Mouse (Mus musculus) lung, postnatal 0 days (tissue): ENCODE measurements at regions not wholly inside any gene's neighbourhood (a gene's known extent, or its start where the extent isn't known, plus 50 kb on each side); places are given as distances from the start of the nearest gene placed in this dataset.

Experiments
- ATAC-seq: fragments of 200-750 bp; cut with Nextera tagmentation; 2 replicates; pipeline ENCODE4 v1.8.0; 2017; ENCODE audit warnings: moderate library complexity
- DNase-seq: peaks from one replicate; pipeline ENCODE4 v3.0.0-alpha.2; 2016; ENCODE audit warnings: low spot score
- H3K27ac ChIP-seq: fragments of 300-500 bp; sonication (generic); 2 replicates; pipeline ENCODE4 v1.5.1; 2014; ENCODE audit warnings: antibody characterized with exemption, mild to moderate bottlenecking, low read length, mixed read lengths
- H3K27me3 ChIP-seq: fragments of 300-500 bp; sonication (generic); replicated peaks from 2 replicates; pipeline ENCODE4 v1.6.1; 2014; ENCODE audit warnings: low read length, mixed read lengths; ENCODE audit not compliant: insufficient read depth
- H3K36me3 ChIP-seq: fragments of 300-500 bp; sonication (generic); 2 replicates; pipeline ENCODE4 v1.6.1; 2014; ENCODE audit warnings: low read length, mixed read lengths; ENCODE audit not compliant: insufficient read depth
- H3K4me1 ChIP-seq: fragments of 300-500 bp; sonication (generic); 2 replicates; pipeline ENCODE4 v1.6.1; 2014; ENCODE audit warnings: antibody characterized with exemption, low read depth, low read length, mixed read lengths; ENCODE audit not compliant: insufficient read depth
- H3K4me2 ChIP-seq: fragments of 300-500 bp; sonication (generic); replicated peaks from 2 replicates; pipeline ENCODE4 v1.6.1; 2014; ENCODE audit warnings: low read depth, mild to moderate bottlenecking, low read length, moderate library complexity, mixed read lengths
- H3K4me3 ChIP-seq: fragments of 300-500 bp; sonication (generic); 2 replicates; pipeline ENCODE4 v1.5.1; 2014; ENCODE audit warnings: low read depth, low read length
- H3K9ac ChIP-seq: fragments of 300-500 bp; sonication (generic); replicated peaks from 2 replicates; pipeline ENCODE4 v1.6.1; 2014; ENCODE audit warnings: low read depth, mild to moderate bottlenecking
- H3K9me3 ChIP-seq: fragments of 300-500 bp; sonication (generic); 2 replicates; pipeline ENCODE4 v1.6.1; 2016; ENCODE audit warnings: low read length, mixed read lengths
- CTCF ChIP-seq: IDR thresholded peaks from 2 replicates; pipeline ENCODE4 v1.5.1; 2016; ENCODE audit warnings: antibody characterized with exemption, mild to moderate bottlenecking
- EP300 ChIP-seq: IDR thresholded peaks from 2 replicates; pipeline ENCODE4 v1.6.1; 2016; ENCODE audit warnings: antibody characterized with exemption, mild to moderate bottlenecking, control low read depth
- WGBS: fragments of 180-500 bp; shearing (Covaris S2); extraction: QIAGEN DNeasy Blood & Tissue Kit; methylation state at CpG from one replicate; pipeline ENCODE4 v1.1.7; 2014; 5-methylcytosine and 5-hydroxymethylcytosine counted together

DNA sequence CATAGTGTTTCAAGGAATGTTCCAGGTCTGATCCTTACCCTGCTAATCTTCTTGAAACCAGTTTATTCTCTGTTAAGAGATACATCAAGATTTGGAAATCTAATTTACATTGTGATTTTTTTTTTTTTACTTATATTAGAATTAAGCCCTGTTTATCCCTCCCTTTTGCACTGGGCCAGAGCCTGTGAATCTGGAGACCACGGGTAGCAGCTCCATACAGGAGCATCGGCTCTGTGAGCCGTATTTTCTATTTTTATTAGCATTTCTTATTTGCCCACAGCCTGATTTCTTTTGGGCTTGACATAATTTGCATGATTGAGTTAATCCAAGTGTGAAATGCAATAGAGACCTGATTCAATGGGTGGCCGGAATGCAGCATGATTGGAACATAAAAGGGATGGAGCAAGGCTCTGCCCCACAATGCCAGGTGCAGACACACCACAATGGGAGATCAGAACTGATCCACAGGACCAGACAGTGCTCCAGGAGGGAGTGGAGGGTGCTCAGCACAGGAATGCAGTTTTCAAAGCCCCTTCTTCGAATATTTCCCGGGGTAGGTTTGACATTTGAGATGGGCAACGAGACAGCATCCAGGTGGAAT, 67.9 kb upstream of the Mrps9 start:
- TF ChIP-seq CTCF, result no peak
- no peak for TF ChIP-seq EP300
- no peak overlapping the region for H3K4me3 ChIP-seq
- 85% methylated on average over 7 of the region's 7 CpGs for WGBS
- ATAC-seq (no peak), DNase-seq (no peak)
- no peaks in the 10 kb centered on the region for H3K27me3 ChIP-seq
- H3K36me3 ChIP-seq, result no peaks in the 10 kb centered on the region
- H3K9ac ChIP-seq, result no peak overlapping the region
- no peak overlapping the region for H3K4me2 ChIP-seq
- no peaks in the 10 kb centered on the region for H3K9me3 ChIP-seq
- no peaks in the 10 kb centered on the region for H3K4me1 ChIP-seq
- no peak overlapping the region for H3K27ac ChIP-seq

DNA sequence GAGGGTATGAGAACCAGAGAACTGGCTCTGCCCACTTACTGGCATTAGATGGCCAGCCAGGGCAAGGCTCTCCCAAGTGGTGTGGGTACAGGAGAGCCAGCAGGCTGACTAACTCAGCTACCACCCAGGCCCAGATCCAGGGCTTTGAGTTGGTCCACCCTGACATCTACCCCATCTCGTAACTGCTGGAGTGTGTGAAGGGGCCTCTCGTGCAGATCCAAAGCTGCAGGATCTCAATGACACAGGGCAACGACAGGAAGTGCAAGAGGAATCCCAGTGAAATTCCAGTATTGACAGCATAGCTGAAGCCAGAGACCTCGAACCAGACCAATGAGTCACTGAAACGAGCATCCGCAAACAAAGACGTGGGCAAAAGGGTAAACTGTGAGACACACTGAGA, 63.8 kb upstream of the Mrps9 start:
- no peak overlapping the region for H3K4me2 ChIP-seq
- no peaks in the 10 kb centered on the region for H3K27me3 ChIP-seq
- ATAC-seq, result peak; percentile 82
- H3K9me3 ChIP-seq, result no peaks in the 10 kb centered on the region
- TF ChIP-seq CTCF, result no peak
- no peak for TF ChIP-seq EP300
- no peaks in the 10 kb centered on the region for H3K4me1 ChIP-seq
- WGBS, result 34% methylated on average over 7 of the region's 7 CpGs
- peak; percentile 45 for DNase-seq
- H3K9ac ChIP-seq, result no peak overlapping the region
- no peaks in the 10 kb centered on the region for H3K36me3 ChIP-seq
- no peak overlapping the region for H3K27ac ChIP-seq
- H3K4me3 ChIP-seq, result no peak overlapping the region

DNA sequence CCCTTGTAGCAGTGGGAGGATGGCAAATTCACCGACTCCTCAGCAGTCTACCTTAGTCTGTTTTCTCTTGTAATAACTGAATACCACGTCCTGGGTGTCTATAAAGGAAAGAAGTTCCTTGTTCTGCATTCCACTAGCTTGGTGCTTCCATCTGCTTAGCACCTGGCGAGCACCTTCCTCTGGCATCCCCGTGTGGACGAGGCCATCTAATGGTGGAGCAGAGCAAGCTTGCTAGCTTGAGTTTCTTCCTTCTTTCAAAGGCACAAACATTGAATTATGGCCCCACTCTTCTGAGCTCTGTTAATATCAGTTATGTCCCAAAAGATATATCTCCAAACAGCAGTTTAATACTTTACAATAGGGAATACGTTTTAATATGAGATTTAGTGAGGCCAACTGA, 62.6 kb upstream of the Mrps9 start:
- Histone ChIP-seq H3K4me3 (no peak overlapping the region), H3K36me3 (no peaks in the 10 kb centered on the region), H3K9ac (no peak overlapping the region), H3K27ac (no peak overlapping the region), H3K9me3 (no peaks in the 10 kb centered on the region), H3K4me1 (no peaks in the 10 kb centered on the region), H3K4me2 (no peak overlapping the region), H3K27me3 (no peaks in the 10 kb centered on the region)
- ATAC-seq (no peak), DNase-seq (no peak)
- TF ChIP-seq CTCF, result no peak
- no peak for TF ChIP-seq EP300
- 69% methylated on average over 6 of the region's 6 CpGs for WGBS
